Mouse (Mus musculus) midbrain, embryonic 10.5 days (tissue): Measurements from ENCODE around the gene Timm44. TPM values are rescaled to one million over a fixed set of nuclear protein-coding genes. Genes with fewer than 3 reads are reported as not detected.

Source experiments
- DNase-seq: peaks from one replicate; pipeline ENCODE4 v3.0.0-alpha.2; 2017; ENCODE audit warnings: low spot score
- H3K27ac ChIP-seq: fragments of 300-500 bp; sonication (generic); replicated peaks from 2 replicates; pipeline ENCODE4 v1.5.1; 2016; ENCODE audit warnings: mild to moderate bottlenecking
- H3K27me3 ChIP-seq: fragments of 300-500 bp; sonication (generic); 2 replicates; pipeline ENCODE4 v1.6.1; 2016; ENCODE audit warnings: low read depth, mild to moderate bottlenecking; ENCODE audit not compliant: poor library complexity, severe bottlenecking
- H3K36me3 ChIP-seq: fragments of 300-500 bp; sonication (generic); 2 replicates; pipeline ENCODE4 v1.6.1; 2016; ENCODE audit warnings: mild to moderate bottlenecking, moderate library complexity
- H3K4me1 ChIP-seq: fragments of 300-500 bp; sonication (generic); 2 replicates; pipeline ENCODE4 v1.6.1; 2016
- H3K4me3 ChIP-seq: fragments of 300-500 bp; sonication (generic); 2 replicates; pipeline ENCODE4 v1.5.1; 2016; ENCODE audit warnings: mild to moderate bottlenecking, moderate library complexity
- H3K9me3 ChIP-seq: fragments of 300-500 bp; sonication (generic); replicated peaks from 2 replicates; pipeline ENCODE4 v1.6.1; 2016; ENCODE audit warnings: mild to moderate bottlenecking
- WGBS: fragments of 180-500 bp; shearing (Covaris S2); methylation state at CpG from one replicate; pipeline ENCODE4 v1.1.7; 2016; 5-methylcytosine and 5-hydroxymethylcytosine counted together
- polyA plus RNA-seq: library from polyadenylated mRNA; unstranded; fragments of >200 nt; fragmentation: Nextera tagmentation; extraction: Ambion mirVana; gene quantifications from 2 replicates; pipeline ENCODE4 v1.2.1, GENCODE M21; 2016

The Timm44 gene
- polyA plus RNA-seq, 1 experiment from 2014 or later: 66.9 TPM

DNA sequence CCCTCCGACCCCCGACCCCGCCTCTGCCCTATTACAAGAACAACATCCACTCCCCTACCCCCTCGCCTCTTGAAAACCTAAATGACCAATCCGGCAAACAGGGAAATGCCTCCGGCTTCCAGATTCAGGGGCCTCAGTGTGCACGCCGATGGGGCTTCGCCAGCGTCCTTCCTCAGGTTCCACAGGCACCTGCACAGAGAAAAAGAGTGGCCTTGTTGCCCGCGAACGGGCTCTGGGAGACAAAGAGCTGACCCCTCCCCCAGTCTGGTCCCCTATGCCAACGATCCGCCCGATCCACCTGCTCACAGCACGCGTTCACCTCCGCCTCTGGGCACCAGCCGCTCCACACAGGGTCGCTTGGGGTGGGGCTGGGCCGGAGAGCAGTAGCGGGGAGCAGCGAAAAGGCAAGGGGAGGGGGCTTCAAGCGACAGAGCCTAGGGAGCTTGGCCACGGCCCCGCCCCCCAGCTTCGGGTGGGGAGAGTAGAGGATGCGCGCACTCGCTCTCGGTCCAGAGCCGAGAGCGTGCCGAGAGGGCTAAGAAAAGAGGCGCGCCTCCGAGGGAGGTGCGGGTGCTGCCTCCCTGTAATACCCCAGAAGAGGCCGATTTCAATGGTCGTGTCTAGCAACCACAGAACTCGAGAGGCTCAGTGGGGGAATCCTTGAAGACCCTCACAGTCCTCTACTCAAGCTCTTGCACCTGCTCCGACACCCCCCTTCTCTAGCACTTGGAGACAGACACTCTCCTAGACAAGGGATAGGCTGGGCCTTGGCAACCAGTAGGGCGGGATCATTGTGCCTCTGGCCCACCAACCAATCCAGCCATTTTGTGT is 58.7 kb downstream of the Timm44 start, which contains the start of gene Prr36:
TSS of gene Prr36 (minus strand) at position 669 of the 831 bp plus-strand sequence.
- DNase-seq: peak; percentile 85
- H3K4me3 ChIP-seq: peak within 1 kb of the TSS; percentile 78
- WGBS: 1% methylated on average over 44 of the region's 44 CpGs
- peaks cover 51% of the 10 kb centered on the region for H3K4me1 ChIP-seq
- peaks cover 7% of the 10 kb centered on the region for H3K36me3 ChIP-seq
- peaks cover 66% of the 10 kb centered on the region for H3K27me3 ChIP-seq
- H3K27ac ChIP-seq: peak within 1 kb of the TSS; percentile 96
- no peaks in the 10 kb centered on the region for H3K9me3 ChIP-seq

GRCm38 (mm10) chr8:4216296-4216695 is 59.4 kb downstream of the Timm44 start:
- H3K9me3 ChIP-seq: no peaks in the 10 kb centered on the region
- WGBS: 7% methylated on average over 18 of the region's 18 CpGs
- peaks cover 7% of the 10 kb centered on the region for H3K36me3 ChIP-seq
- peak overlapping the region; percentile 78 for H3K4me3 ChIP-seq
- peak overlapping the region; percentile 96 for H3K27ac ChIP-seq
- H3K27me3 ChIP-seq: peaks cover 66% of the 10 kb centered on the region
- no peak for DNase-seq
- peaks cover 51% of the 10 kb centered on the region for H3K4me1 ChIP-seq

DNA sequence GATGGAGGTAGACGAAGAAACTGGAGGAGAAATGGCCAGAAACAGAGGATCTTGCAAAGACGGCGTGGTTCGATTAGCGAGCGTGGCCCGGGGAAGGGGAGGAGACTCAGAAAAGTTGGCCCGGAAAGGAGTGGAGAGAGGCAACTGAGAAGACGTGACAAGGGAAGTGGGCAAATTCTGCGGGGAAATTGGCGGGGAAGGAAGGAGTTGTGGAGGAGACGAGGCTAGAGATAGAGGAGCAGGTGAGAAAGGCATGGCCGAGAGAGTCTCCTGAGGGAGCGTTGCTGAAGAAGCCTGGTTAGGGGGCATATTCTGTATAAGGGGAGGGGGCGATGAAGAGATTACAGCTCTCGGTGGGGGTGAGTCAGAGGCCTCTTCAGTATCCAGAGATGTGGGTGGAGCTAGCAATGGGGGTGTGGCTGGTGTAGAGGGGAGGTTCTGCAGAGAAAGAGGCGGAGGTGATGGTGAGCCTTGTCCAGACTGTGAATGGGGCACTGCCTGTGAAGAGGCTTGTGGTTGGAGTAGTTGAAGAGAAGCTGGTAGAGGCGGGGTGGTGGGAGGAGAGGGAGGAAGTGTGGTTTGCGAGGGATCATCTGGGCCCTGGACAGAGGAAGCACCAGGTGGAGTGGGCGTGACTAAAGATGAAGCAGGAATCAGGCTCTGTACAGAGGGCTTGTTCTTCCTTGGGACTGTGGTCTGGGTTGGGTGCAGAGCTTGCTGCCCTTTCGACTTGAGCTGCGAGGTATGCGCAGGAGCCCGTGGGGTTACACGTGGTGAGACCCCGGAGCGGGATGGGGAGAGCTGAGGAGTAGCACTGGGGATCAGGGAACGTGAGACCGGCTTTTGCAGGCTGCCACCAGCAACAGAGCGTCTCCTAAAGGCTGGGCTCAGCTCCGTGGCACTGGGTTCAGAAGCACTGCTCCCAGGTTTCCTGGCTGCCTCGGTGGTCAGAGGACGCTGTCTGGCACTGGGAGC is 61.4 kb downstream of the Timm44 start:
- WGBS: 10% methylated on average over 33 of the region's 33 CpGs
- Histone ChIP-seq H3K4me1 (peaks cover 51% of the 10 kb centered on the region), H3K27ac (peak overlapping the region; percentile 63), H3K9me3 (0 out of 2 replicates have a peak, but pooled peaks cover 6% of the 10 kb centered on the region), H3K4me3 (peak overlapping the region; percentile 57), H3K36me3 (peaks cover 27% of the 10 kb centered on the region), H3K27me3 (peaks cover 59% of the 10 kb centered on the region)
- peak; percentile 56 for DNase-seq

- 0 out of 2 replicates have a peak, but pooled peaks cover 7% of the 10 kb centered on the region for H3K9me3 ChIP-seq
- peak overlapping the region; percentile 63 for H3K27ac ChIP-seq
- peaks cover 35% of the 10 kb centered on the region for H3K36me3 ChIP-seq
- 2% methylated on average over 18 of the region's 18 CpGs for WGBS
- H3K4me3 ChIP-seq: peak overlapping the region; percentile 57
- H3K4me1 ChIP-seq: peaks cover 51% of the 10 kb centered on the region
- H3K27me3 ChIP-seq: peaks cover 59% of the 10 kb centered on the region
- peak; percentile 59 for DNase-seq
Observed at GRCm38 (mm10) chr8:4213210-4214005, 62.3 kb downstream of the Timm44 start.

GRCm38 (mm10) chr8:4212809-4213209 is 62.9 kb downstream of the Timm44 start:
- 1% methylated on average over 24 of the region's 25 CpGs for WGBS
- DNase-seq: peak; percentile 59

DNA sequence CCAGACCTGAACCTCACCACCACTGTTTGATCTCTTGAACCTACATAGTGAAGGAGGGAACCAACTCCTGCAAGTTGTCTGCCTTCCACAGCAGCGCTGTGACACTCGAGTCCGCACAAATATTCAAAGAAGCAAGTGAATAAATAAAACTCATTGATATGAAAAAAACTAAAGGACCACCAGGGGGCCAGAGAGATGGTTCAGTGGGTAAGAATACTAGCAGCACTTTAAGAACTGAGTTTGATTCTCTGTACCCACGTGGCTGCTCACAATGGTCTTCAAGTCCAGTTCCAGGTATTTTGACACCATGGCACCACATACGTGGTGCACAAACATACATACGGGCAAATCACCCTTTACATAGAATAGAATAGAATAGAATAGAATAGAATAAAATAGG is 64.6 kb downstream of the Timm44 start:
- Histone ChIP-seq H3K36me3 (peaks cover 44% of the 10 kb centered on the region), H3K4me3 (no peak overlapping the region), H3K27ac (no peak overlapping the region), H3K27me3 (peaks cover 60% of the 10 kb centered on the region), H3K9me3 (0 out of 2 replicates have a peak, but pooled peaks cover 7% of the 10 kb centered on the region), H3K4me1 (peaks cover 44% of the 10 kb centered on the region)
- 80% methylated on average over 6 of the region's 6 CpGs for WGBS
- no peak for DNase-seq

More at GRCm38 (mm10) chr8:4212809-4213209, 62.9 kb downstream of the Timm44 start:
- 0 out of 2 replicates have a peak, but pooled peaks cover 7% of the 10 kb centered on the region for H3K9me3 ChIP-seq
- H3K27ac ChIP-seq: peak overlapping the region; percentile 63
- H3K27me3 ChIP-seq: peaks cover 59% of the 10 kb centered on the region
- H3K36me3 ChIP-seq: peaks cover 40% of the 10 kb centered on the region
- H3K4me3 ChIP-seq: peak overlapping the region; percentile 57
- peaks cover 51% of the 10 kb centered on the region for H3K4me1 ChIP-seq

Other genes with a start within 250 kb of the Timm44 start
- gene Cd209f, start 170.1 kb downstream of the Timm44 start, polyA plus RNA-seq: not detected in 2 replicates
- gene Cd209g, start 141.8 kb downstream of the Timm44 start, polyA plus RNA-seq: not detected in 2 replicates
- 24.9 and 38.1 TPM in 2 replicates for gene Evi5l, start 109.3 kb downstream of the Timm44 start, polyA plus RNA-seq
- 10.8 and 18.6 TPM in 2 replicates for gene Prr36, start 58.5 kb downstream of the Timm44 start, polyA plus RNA-seq
- 0.19 TPM in 2 replicates for gene Lrrc8e, start 49.1 kb downstream of the Timm44 start, polyA plus RNA-seq
- 31.5 and 39.0 TPM in 2 replicates for gene Map2k7, start 37.2 kb downstream of the Timm44 start, polyA plus RNA-seq
- 0.43 and 1.3 TPM in 2 replicates for gene Gm49320, start 37.0 kb downstream of the Timm44 start, polyA plus RNA-seq
- gene Tgfbr3l, start 27.7 kb downstream of the Timm44 start, polyA plus RNA-seq: 2.6 and 3.6 TPM in 2 replicates
- 65.2 and 68.0 TPM in 2 replicates for gene Snapc2, start 22.8 kb downstream of the Timm44 start, polyA plus RNA-seq
- gene Ctxn1, start 16.6 kb downstream of the Timm44 start, polyA plus RNA-seq: 122 and 148 TPM in 2 replicates
- 23.2 and 24.5 TPM in 2 replicates for gene Ccl25, start 49.3 kb upstream of the Timm44 start, polyA plus RNA-seq
- 339 and 364 TPM in 2 replicates for gene Elavl1, start 49.5 kb upstream of the Timm44 start, polyA plus RNA-seq
- gene Cers4, start 217.1 kb upstream of the Timm44 start, polyA plus RNA-seq: 11.8 and 18.1 TPM in 2 replicates